Mouse (Mus musculus): ENCODE results near the gene Rffl. TPM values are rescaled to one million over a fixed set of nuclear protein-coding genes. Genes with fewer than 3 reads are reported as not detected.

The Rffl gene
- polyA plus RNA-seq, 1 experiment from 2014 or later = 9.2 TPM

DNA sequence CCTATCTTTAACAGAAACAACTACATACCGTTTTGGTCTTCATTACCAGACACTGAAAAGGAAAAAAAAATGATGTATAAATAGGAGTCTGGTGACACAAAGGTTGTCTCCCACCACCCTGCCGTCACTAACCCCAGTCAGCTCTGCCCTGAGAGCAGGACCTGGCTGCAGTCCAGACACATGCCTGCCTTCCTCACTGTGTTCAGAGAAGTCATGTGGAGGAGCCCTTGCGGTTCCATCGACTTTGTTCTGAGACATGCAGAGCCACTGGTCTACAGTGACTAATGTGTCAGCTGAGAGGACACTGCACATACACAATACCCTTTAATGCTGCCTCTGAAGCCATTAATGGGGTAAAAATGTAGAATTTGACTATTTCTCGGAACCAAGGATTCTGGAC lies 62.5 kb downstream of the Rffl start:
- H3K4me2 ChIP-seq (replicated peaks; ENCODE audit: low read depth, low read length) = no peak overlapping the region
- no peaks in the 10 kb centered on the region for H3K4me1 ChIP-seq (ENCODE audit: insufficient read depth, low read depth, low read length)
- H3K9ac ChIP-seq (replicated peaks; ENCODE audit: low read depth) = no peak overlapping the region
- 0 out of 2 replicates have a peak, but pooled peaks cover 17% of the 10 kb centered on the region for H3K36me3 ChIP-seq (ENCODE audit: insufficient read depth, low read length)
- no peak overlapping the region for H3K27ac ChIP-seq (ENCODE audit: low read length)
- no peaks in the 10 kb centered on the region for H3K27me3 ChIP-seq (replicated peaks; ENCODE audit: insufficient read depth, low read length)
- TF ChIP-seq CTCF (IDR thresholded peaks at IDR 0.05) (no peak), EP300 (IDR thresholded peaks at IDR 0.05) (no peak)
- no peaks in the 10 kb centered on the region for H3K9me3 ChIP-seq (ENCODE audit: low read length)
- 63% methylated on average over 5 of the region's 5 CpGs for WGBS
- H3K4me3 ChIP-seq (ENCODE audit: low read depth, low read length) = no peak overlapping the region
- no peak for DNase-seq (ENCODE audit: low spot score)
- ATAC-seq = no peak

DNA sequence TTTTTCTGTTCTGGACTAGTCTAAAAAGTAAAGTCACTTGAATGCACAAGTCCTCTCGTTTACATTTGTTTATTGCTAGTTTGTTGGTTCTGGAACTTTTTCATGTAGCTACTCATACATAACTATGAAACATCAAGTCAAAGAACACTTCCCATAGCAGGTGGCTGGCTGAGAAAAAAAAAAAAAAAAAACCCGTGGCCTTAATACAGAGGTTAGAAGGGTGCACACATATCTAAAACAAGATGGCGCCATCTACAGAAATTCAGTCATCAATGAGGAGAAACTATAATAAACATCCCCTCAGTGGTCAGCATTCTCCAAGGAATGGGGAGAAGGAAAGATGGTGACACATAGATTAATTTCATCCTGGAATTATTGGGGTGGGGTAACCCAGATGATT lies 63.6 kb downstream of the Rffl start:
- no peak overlapping the region for H3K9ac ChIP-seq (replicated peaks; ENCODE audit: low read depth)
- H3K4me3 ChIP-seq (ENCODE audit: low read depth, low read length) = no peak overlapping the region
- peaks cover 15% of the 10 kb centered on the region; the same call in 1 of the 2 replicates for H3K36me3 ChIP-seq (ENCODE audit: insufficient read depth, low read length)
- no peak overlapping the region for H3K27ac ChIP-seq (ENCODE audit: low read length)
- no peaks in the 10 kb centered on the region for H3K4me1 ChIP-seq (ENCODE audit: insufficient read depth, low read depth, low read length)
- no peaks in the 10 kb centered on the region for H3K9me3 ChIP-seq (ENCODE audit: low read length)
- H3K27me3 ChIP-seq (replicated peaks; ENCODE audit: insufficient read depth, low read length) = no peaks in the 10 kb centered on the region
- WGBS = 55% methylated on average over 3 of the region's 3 CpGs
- no peak for ATAC-seq
- DNase-seq (ENCODE audit: low spot score) = no peak
- TF ChIP-seq CTCF (IDR thresholded peaks at IDR 0.05) (no peak), EP300 (IDR thresholded peaks at IDR 0.05) (no peak)
- H3K4me2 ChIP-seq (replicated peaks; ENCODE audit: low read depth, low read length) = no peak overlapping the region

DNA sequence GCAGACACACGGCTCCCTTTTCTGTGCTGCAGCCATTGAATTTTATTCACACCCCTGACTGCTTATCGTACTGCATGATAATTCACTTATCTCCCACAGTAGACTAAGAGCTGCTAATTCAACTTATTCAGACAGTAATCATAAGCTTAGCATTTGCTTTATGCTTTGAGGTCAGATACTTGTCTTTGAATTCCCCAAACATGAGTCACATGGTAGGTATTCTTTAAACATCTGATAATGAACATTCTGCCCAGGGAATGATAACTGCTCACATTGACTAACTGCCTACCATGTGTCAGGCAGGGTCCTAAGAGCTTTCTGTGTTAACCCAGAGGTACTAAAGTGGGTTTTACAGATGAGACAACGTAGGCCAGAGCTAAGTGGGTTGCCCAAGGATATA lies 64.4 kb downstream of the Rffl start:
- H3K27ac ChIP-seq (ENCODE audit: low read length) = no peak overlapping the region
- peaks cover 18% of the 10 kb centered on the region; the same call in 1 of the 2 replicates for H3K36me3 ChIP-seq (ENCODE audit: insufficient read depth, low read length)
- no peak overlapping the region for H3K4me3 ChIP-seq (ENCODE audit: low read depth, low read length)
- H3K4me1 ChIP-seq (ENCODE audit: insufficient read depth, low read depth, low read length) = no peaks in the 10 kb centered on the region
- DNase-seq (ENCODE audit: low spot score) = no peak
- ATAC-seq = no peak
- no peak overlapping the region for H3K4me2 ChIP-seq (replicated peaks; ENCODE audit: low read depth, low read length)
- TF ChIP-seq EP300 (IDR thresholded peaks at IDR 0.05) (no peak), CTCF (IDR thresholded peaks at IDR 0.05) (no peak)
- H3K9me3 ChIP-seq (ENCODE audit: low read length) = no peaks in the 10 kb centered on the region
- H3K9ac ChIP-seq (replicated peaks; ENCODE audit: low read depth) = no peak overlapping the region
- 40% methylated on average over 3 of the region's 3 CpGs for WGBS
- no peaks in the 10 kb centered on the region for H3K27me3 ChIP-seq (replicated peaks; ENCODE audit: insufficient read depth, low read length)

DNA sequence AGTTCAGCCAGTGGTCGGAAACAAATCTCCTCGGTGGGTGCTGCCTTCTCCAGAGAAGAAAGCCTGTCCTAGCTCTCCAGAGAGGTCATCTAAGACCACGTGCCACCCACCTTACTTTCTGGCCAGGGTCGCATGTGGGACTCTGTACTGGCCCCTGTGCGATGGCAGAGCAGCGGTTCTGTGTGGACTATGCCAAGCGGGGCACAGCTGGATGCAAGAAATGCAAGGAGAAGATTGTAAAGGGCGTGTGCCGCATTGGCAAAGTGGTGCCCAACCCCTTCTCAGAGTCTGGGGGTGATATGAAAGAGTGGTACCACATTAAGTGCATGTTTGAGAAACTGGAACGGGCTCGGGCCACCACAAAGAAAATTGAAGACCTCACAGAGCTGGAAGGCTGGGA lies 87.6 kb downstream of the Rffl start:
- Histone ChIP-seq H3K4me1 (ENCODE audit: insufficient read depth, low read depth, low read length) (peaks cover 8% of the 10 kb centered on the region; the same call in 1 of the 2 replicates), H3K4me3 (ENCODE audit: low read depth, low read length) (no peak overlapping the region), H3K27ac (ENCODE audit: low read length) (no peak overlapping the region), H3K27me3 (replicated peaks; ENCODE audit: insufficient read depth, low read length) (no peaks in the 10 kb centered on the region), H3K4me2 (replicated peaks; ENCODE audit: low read depth, low read length) (no peak overlapping the region), H3K9ac (replicated peaks; ENCODE audit: low read depth) (no peak overlapping the region), H3K36me3 (ENCODE audit: insufficient read depth, low read length) (peaks cover under 1% of the 10 kb centered on the region; the same call in 1 of the 2 replicates), H3K9me3 (ENCODE audit: low read length) (no peaks in the 10 kb centered on the region)
- no peak for TF ChIP-seq EP300 (IDR thresholded peaks at IDR 0.05)
- no peak for TF ChIP-seq CTCF (IDR thresholded peaks at IDR 0.05)
- ATAC-seq = no peak
- DNase-seq (ENCODE audit: low spot score) = no peak
- 77% methylated on average over 11 of the region's 11 CpGs for WGBS

DNA sequence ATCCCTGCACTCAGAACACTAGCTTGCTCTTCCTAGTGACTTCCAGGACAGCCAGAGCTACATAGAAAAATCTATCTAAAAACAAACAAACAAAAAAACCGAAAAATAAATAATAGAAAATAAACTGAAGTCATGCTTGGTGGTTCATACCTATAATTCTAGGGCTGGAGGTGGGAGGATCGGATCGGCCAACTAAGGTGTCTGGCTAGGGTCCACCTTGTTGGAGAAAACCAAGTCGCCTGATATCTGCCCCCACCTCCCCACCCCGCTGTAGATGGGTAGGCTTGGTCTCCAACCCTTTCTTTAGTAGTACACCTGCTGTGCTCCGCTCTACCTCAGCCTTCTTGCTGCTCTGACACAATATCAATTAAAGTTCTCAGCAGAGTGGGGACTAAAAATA lies 88.8 kb downstream of the Rffl start:
- Histone ChIP-seq H3K27ac (ENCODE audit: low read length) (peak overlapping the region; percentile 96), H3K4me3 (ENCODE audit: low read depth, low read length) (peak overlapping the region; percentile 95), H3K4me2 (replicated peaks; ENCODE audit: low read depth, low read length) (peak overlapping the region; percentile 62), H3K27me3 (replicated peaks; ENCODE audit: insufficient read depth, low read length) (no peaks in the 10 kb centered on the region), H3K36me3 (ENCODE audit: insufficient read depth, low read length) (no peaks in the 10 kb centered on the region), H3K9ac (replicated peaks; ENCODE audit: low read depth) (peak overlapping the region; percentile 96; the same call in 1 of the 2 replicates), H3K9me3 (ENCODE audit: low read length) (no peaks in the 10 kb centered on the region), H3K4me1 (ENCODE audit: insufficient read depth, low read depth, low read length) (peaks cover 8% of the 10 kb centered on the region; the same call in 1 of the 2 replicates)
- WGBS = 39% methylated on average over 6 of the region's 6 CpGs
- no peak for TF ChIP-seq EP300 (IDR thresholded peaks at IDR 0.05)
- ATAC-seq (no peak), DNase-seq (ENCODE audit: low spot score) (no peak)

DNA sequence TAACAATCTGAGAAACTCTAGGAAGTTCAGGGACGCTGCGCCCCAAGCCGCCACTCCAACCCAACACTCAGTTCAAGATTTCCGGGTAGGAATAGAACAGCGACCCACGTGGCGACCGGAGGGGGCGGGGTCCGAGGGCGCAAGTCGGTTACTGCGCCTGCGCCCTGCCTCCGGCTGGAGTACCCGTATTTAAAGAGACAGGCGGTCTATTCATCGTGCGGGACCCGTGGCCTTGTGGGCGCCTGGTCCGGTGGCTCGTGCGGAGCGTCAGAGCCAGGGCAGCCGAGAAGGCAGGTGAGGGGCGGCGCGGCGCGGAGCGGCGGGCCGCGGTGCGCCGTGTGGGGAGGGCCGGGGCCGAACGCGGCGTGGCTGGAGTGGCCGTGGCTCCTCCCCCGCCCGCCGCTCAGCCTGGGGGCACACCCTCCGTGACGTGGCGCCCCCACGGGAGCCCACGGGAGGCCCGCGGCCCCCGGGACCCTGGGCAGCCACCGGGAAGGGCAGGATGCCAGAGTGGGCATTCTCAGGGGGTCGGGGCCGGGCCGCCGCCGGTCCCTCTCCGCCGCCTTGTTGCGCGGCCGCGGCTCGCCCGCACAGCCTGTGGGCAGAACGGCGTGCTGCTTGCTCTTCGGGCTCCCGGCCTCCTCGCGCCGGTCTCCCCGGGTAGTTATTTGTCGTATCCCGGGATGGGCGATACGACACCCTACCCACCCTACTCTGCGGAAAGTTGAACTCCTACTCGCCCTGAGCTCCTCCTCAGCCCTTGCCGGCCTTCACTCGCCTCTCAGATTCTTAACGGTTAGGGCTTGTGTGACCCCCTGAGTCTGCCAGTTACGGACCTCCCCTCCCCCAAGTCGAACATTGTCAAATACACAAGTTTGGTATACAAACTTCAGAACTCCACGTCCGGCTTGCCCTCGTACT lies 89.8 kb downstream of the Rffl start, which contains the start of gene Lig3:
TSS of gene Lig3 (plus strand) at position 126 of the 921 bp plus-strand sequence.
- H3K9ac ChIP-seq (replicated peaks; ENCODE audit: low read depth) = peak within 1 kb of the TSS; percentile 96
- DNase-seq (ENCODE audit: low spot score) = peak; percentile 98
- peak within 1 kb of the TSS; percentile 62 for H3K4me2 ChIP-seq (replicated peaks; ENCODE audit: low read depth, low read length)
- WGBS = under 1% methylated on average over 78 of the region's 90 CpGs
- peak; percentile 33 for TF ChIP-seq CTCF (IDR thresholded peaks at IDR 0.05)
- TF ChIP-seq EP300 (IDR thresholded peaks at IDR 0.05) = no peak
- H3K9me3 ChIP-seq (ENCODE audit: low read length) = no peaks in the 10 kb centered on the region
- no peaks in the 10 kb centered on the region for H3K27me3 ChIP-seq (replicated peaks; ENCODE audit: insufficient read depth, low read length)
- peak within 1 kb of the TSS; percentile 95 for H3K4me3 ChIP-seq (ENCODE audit: low read depth, low read length)
- peaks cover 8% of the 10 kb centered on the region; the same call in 1 of the 2 replicates for H3K4me1 ChIP-seq (ENCODE audit: insufficient read depth, low read depth, low read length)
- no peaks in the 10 kb centered on the region for H3K36me3 ChIP-seq (ENCODE audit: insufficient read depth, low read length)
- peak; percentile 96 for ATAC-seq
- peak within 1 kb of the TSS; percentile 96 for H3K27ac ChIP-seq (ENCODE audit: low read length)
